Mouse (Mus musculus): Measurements from ENCODE around the gene Nsmce3. TPM values are rescaled to one million over a fixed set of nuclear protein-coding genes. Genes with fewer than 3 reads are reported as not detected.

Nsmce3 gene
- total and polyA plus RNA-seq, 3 experiments: 2.6 to 3.0 (median 2.9) TPM

DNA sequence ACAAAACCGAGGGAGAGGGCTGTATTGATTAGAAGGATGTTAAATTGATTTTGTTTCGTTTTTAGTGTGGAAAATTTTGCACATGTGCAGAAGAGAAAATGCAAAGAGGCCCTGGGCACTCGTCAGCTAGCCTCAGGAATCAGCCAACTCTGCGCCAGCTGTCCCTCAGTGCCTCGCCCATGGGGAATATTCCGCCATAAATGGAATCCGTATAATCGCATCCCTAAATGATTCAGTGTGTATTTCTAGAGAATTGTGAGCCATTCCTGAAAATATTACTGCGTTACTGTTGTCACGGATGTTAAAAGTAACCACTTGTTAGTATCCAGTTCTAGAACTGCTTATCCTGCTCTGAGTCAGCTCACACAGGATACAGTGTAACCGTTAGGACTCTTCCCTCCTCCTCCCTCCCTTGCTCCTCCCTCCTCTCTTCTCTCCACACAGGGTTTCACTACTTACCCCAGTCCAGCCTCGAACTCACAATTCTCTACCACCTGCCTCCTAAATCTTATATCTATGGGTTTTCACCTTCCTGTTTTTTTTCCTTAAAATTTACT, 16.2 kb downstream of the Nsmce3 start:
- TF ChIP-seq CTCF (IDR thresholded peaks at IDR 0.05) (no peak), POLR2A (IDR thresholded peaks at IDR 0.05; ENCODE audit: insufficient read depth, low read depth, low read length) (no peak)
- no peak overlapping the region for H3K9ac ChIP-seq (ENCODE audit: low read depth, low read length)
- intact Hi-C loops (cut with DNase I): no loop called here
- 73% methylated on average over 12 of the region's 12 CpGs for WGBS
- H3K79me2 ChIP-seq (replicated peaks; ENCODE audit: control insufficient read depth, insufficient read depth, low read length): no peaks in the 10 kb centered on the region
- H3K27ac ChIP-seq: no peak overlapping the region
- no peaks in the 10 kb centered on the region for H3K4me1 ChIP-seq (ENCODE audit: control insufficient read depth, insufficient read depth, low read length)
- H3K4me3 ChIP-seq: no peak overlapping the region
- H3K27me3 ChIP-seq (ENCODE audit: control insufficient read depth, insufficient read depth, low read length): no peaks in the 10 kb centered on the region
- no peaks in the 10 kb centered on the region for H3K36me3 ChIP-seq (ENCODE audit: control insufficient read depth, insufficient read depth, low read length)
- no peak for DNase-seq

GRCm38 (mm10) chr7:64855976-64856375, 16.8 kb downstream of the Nsmce3 start:
- no peaks in the 10 kb centered on the region for H3K79me2 ChIP-seq (replicated peaks; ENCODE audit: control insufficient read depth, insufficient read depth, low read length)
- 70% methylated on average over 15 of the region's 15 CpGs for WGBS
- no peaks in the 10 kb centered on the region for H3K27me3 ChIP-seq (ENCODE audit: control insufficient read depth, insufficient read depth, low read length)
- H3K36me3 ChIP-seq (ENCODE audit: control insufficient read depth, insufficient read depth, low read length): no peaks in the 10 kb centered on the region
- no peak overlapping the region for H3K27ac ChIP-seq
- intact Hi-C loops (cut with DNase I): no loop called here
- DNase-seq: no peak
- TF ChIP-seq EP300 (IDR thresholded peaks at IDR 0.05; ENCODE audit: insufficient read depth, low read depth, low read length): no peak
- TF ChIP-seq POLR2A (IDR thresholded peaks at IDR 0.05; ENCODE audit: insufficient read depth, low read depth, low read length): no peak
- TF ChIP-seq CTCF (IDR thresholded peaks at IDR 0.05): no peak
- no peaks in the 10 kb centered on the region for H3K4me1 ChIP-seq (ENCODE audit: control insufficient read depth, insufficient read depth, low read length)
- no peak overlapping the region for H3K4me3 ChIP-seq
- no peak overlapping the region for H3K9ac ChIP-seq (ENCODE audit: low read depth, low read length)

DNA sequence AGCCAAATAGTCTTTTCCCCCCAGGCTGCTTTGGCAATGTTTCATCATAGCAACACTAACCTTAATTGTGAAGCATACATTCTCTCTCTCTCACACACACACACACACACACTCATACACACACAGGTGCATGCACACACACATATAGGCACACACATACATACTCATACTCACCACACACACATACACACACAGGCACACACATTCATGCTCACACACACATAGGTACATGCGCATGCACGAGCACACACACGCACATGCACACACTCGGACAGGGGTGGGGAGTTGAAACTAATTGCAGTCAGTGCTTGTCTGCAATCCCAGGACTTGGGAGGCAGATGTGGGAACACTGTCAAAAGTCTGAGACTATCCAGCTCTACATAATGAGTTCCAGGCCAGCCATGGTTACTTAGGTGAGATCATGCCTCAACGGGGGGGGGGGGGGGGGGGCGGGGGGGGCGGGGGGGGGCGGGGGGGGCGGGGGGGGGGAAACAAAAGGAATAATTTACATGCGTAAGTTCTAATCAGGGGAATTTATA, 17.3 kb downstream of the Nsmce3 start:
- Histone ChIP-seq H3K79me2 (replicated peaks; ENCODE audit: control insufficient read depth, insufficient read depth, low read length) (no peaks in the 10 kb centered on the region), H3K9ac (ENCODE audit: low read depth, low read length) (no peak overlapping the region), H3K36me3 (ENCODE audit: control insufficient read depth, insufficient read depth, low read length) (no peaks in the 10 kb centered on the region), H3K4me1 (ENCODE audit: control insufficient read depth, insufficient read depth, low read length) (no peaks in the 10 kb centered on the region), H3K27me3 (ENCODE audit: control insufficient read depth, insufficient read depth, low read length) (no peaks in the 10 kb centered on the region), H3K4me3 (no peak overlapping the region), H3K27ac (no peak overlapping the region)
- TF ChIP-seq CTCF (IDR thresholded peaks at IDR 0.05) (no peak), POLR2A (IDR thresholded peaks at IDR 0.05; ENCODE audit: insufficient read depth, low read depth, low read length) (no peak), EP300 (IDR thresholded peaks at IDR 0.05; ENCODE audit: insufficient read depth, low read depth, low read length) (no peak)
- 71% methylated on average over 6 of the region's 10 CpGs for WGBS
- no peak for DNase-seq
- intact Hi-C loops (cut with DNase I): no loop called here

- Histone ChIP-seq H3K4me3 (no peak overlapping the region), H3K4me1 (ENCODE audit: control insufficient read depth, insufficient read depth, low read length) (no peaks in the 10 kb centered on the region; the same call in 1 of the 2 replicates), H3K27me3 (ENCODE audit: control insufficient read depth, insufficient read depth, low read length) (no peaks in the 10 kb centered on the region), H3K79me2 (replicated peaks; ENCODE audit: control insufficient read depth, insufficient read depth, low read length) (no peaks in the 10 kb centered on the region), H3K27ac (no peak overlapping the region), H3K36me3 (ENCODE audit: control insufficient read depth, insufficient read depth, low read length) (no peaks in the 10 kb centered on the region), H3K9ac (ENCODE audit: low read depth, low read length) (no peak overlapping the region)
- no peak for DNase-seq
- WGBS: 11% methylated on average over 3 of the region's 3 CpGs
- intact Hi-C loops (cut with DNase I): no loop called here
- no peak for TF ChIP-seq POLR2A (IDR thresholded peaks at IDR 0.05; ENCODE audit: insufficient read depth, low read depth, low read length)
- no peak for TF ChIP-seq EP300 (IDR thresholded peaks at IDR 0.05; ENCODE audit: insufficient read depth, low read depth, low read length)
- TF ChIP-seq CTCF (IDR thresholded peaks at IDR 0.05): no peak
Measured at GRCm38 (mm10) chr7:64850791-64851190, 22.0 kb downstream of the Nsmce3 start.

DNA sequence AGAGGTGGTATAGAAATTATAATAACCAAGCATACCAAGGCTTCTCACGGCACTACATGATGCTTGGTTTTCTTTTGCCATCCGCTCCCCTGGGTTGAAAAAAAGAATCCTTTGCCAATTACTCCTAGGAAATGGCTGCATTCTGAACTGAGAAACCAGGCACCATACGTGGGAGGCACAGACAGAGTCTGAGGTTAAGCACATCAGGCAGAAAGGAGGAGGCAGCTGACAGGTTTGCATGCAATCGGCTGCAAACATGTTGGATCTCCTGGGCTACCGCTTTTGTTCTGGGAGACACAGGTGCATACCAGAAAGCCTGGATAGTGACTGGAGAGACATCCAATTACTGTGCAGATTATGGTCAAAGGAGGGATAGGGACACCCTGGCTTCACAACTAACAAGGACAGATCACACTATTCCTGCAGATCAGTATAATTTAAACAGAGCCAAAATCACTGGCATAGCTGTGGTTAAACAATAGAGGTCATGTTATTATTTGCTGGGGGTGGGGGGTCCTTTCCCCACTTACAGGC, 25.4 kb downstream of the Nsmce3 start:
- Histone ChIP-seq H3K4me1 (ENCODE audit: control insufficient read depth, insufficient read depth, low read length) (no peaks in the 10 kb centered on the region; the same call in 1 of the 2 replicates), H3K27ac (no peak overlapping the region), H3K79me2 (replicated peaks; ENCODE audit: control insufficient read depth, insufficient read depth, low read length) (no peaks in the 10 kb centered on the region), H3K4me3 (no peak overlapping the region), H3K9ac (ENCODE audit: low read depth, low read length) (no peak overlapping the region), H3K36me3 (ENCODE audit: control insufficient read depth, insufficient read depth, low read length) (no peaks in the 10 kb centered on the region), H3K27me3 (ENCODE audit: control insufficient read depth, insufficient read depth, low read length) (no peaks in the 10 kb centered on the region)
- intact Hi-C loops (cut with DNase I): no loop called here
- WGBS: 83% methylated on average over 5 of the region's 5 CpGs
- no peak for TF ChIP-seq EP300 (IDR thresholded peaks at IDR 0.05; ENCODE audit: insufficient read depth, low read depth, low read length)
- no peak for TF ChIP-seq CTCF (IDR thresholded peaks at IDR 0.05)
- no peak for TF ChIP-seq POLR2A (IDR thresholded peaks at IDR 0.05; ENCODE audit: insufficient read depth, low read depth, low read length)
- no peak for DNase-seq

GRCm38 (mm10) chr7:64846061-64846460, 26.7 kb downstream of the Nsmce3 start:
- no peak for DNase-seq
- TF ChIP-seq POLR2A (IDR thresholded peaks at IDR 0.05; ENCODE audit: insufficient read depth, low read depth, low read length) (no peak), EP300 (IDR thresholded peaks at IDR 0.05; ENCODE audit: insufficient read depth, low read depth, low read length) (no peak), CTCF (IDR thresholded peaks at IDR 0.05) (no peak)
- intact Hi-C loops (cut with DNase I): no loop called here

More at GRCm38 (mm10) chr7:64846061-64846460, 26.7 kb downstream of the Nsmce3 start:
- no peaks in the 10 kb centered on the region; the same call in 1 of the 2 replicates for H3K4me1 ChIP-seq (ENCODE audit: control insufficient read depth, insufficient read depth, low read length)
- no peaks in the 10 kb centered on the region for H3K36me3 ChIP-seq (ENCODE audit: control insufficient read depth, insufficient read depth, low read length)
- 45% methylated on average over 3 of the region's 3 CpGs for WGBS
- H3K4me3 ChIP-seq: no peak overlapping the region
- no peak overlapping the region for H3K9ac ChIP-seq (ENCODE audit: low read depth, low read length)
- H3K27ac ChIP-seq: no peak overlapping the region
- H3K79me2 ChIP-seq (replicated peaks; ENCODE audit: control insufficient read depth, insufficient read depth, low read length): no peaks in the 10 kb centered on the region
- no peaks in the 10 kb centered on the region for H3K27me3 ChIP-seq (ENCODE audit: control insufficient read depth, insufficient read depth, low read length)

All from heart, adult 2 months (tissue).